Mouse (Mus musculus) liver, postnatal 0 days (tissue): ENCODE measurements around the gene Dgkq.

Experiments
- CTCF ChIP-seq: sonication (generic); IDR thresholded peaks from 2 replicates; pipeline ENCODE4 v1.5.1; 2016; ENCODE audit warnings: antibody characterized with exemption, low read depth
- EP300 ChIP-seq: IDR thresholded peaks from 2 replicates; pipeline ENCODE4 v1.6.1; 2016; ENCODE audit warnings: antibody characterized with exemption, low read depth, mild to moderate bottlenecking

DNA sequence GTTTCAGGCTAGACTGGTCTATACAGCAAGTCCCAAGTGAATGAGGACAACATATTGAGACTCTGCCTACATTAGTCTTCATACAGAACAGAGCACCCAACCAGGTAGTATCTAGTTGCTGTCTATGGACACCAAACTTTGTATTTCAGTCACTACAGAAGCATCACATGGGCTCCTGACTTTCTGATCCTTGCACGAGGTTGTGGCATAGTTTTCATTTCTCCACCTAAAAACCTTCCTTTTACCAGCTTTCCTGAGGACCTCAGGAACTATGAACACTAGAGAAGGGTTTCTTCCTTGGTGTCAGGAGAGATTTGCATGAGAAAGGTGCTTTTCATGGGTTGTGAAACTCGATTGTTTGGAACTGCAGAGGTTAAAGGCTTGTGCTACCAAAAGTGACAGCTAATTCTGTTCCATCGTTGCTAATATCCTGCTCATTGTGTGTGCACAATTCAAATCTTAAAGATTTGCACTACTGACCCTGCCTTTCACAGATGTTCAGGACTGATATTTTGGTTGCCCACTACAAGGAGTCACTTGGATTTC lies 1.0 kb downstream of the Dgkq start:
- TF ChIP-seq CTCF (no peak), EP300 (no peak)
